Mouse (Mus musculus) heart, adult 18-20 months (tissue): ENCODE results near the gene Carmil2. TPM values are rescaled to one million over a fixed set of nuclear protein-coding genes. Genes with fewer than 3 reads are reported as not detected.

Experiments
- DNase-seq, 2 experiments: peaks; one replicate each; pipeline ENCODE4 v3.0.0; 2021 to 2022; ENCODE audit warnings: mixed read lengths in 1 of 2
- total RNA-seq, 2 experiments: library from RNA; stranded (reverse); gene quantifications; 2 replicates each; pipeline ENCODE4 v1.2.3; 2021

Carmil2 gene
- total RNA-seq, 2 experiments from 2014 or later: 0.12 to 1.1 TPM

DNA sequence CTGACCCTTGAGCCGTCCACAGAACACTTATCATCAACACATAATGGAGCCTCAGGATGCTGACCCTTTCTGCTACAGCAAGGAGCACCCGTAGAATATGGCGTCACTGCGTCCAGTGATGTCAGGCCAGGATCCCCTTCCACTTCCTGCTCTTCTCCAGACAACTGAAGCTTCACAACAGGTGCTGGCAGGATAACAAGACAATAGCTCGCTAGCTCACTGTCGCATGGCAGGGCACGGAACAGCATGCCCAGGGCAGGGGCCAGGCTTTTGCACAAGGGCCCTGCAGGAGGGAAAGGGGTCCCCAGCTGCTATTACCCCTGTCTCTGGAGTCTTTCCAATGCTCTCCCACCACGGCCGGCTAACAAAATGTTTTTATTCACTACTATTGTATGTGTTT, 36.8 kb downstream of the Carmil2 start:
- DNase-seq: no peak

DNA sequence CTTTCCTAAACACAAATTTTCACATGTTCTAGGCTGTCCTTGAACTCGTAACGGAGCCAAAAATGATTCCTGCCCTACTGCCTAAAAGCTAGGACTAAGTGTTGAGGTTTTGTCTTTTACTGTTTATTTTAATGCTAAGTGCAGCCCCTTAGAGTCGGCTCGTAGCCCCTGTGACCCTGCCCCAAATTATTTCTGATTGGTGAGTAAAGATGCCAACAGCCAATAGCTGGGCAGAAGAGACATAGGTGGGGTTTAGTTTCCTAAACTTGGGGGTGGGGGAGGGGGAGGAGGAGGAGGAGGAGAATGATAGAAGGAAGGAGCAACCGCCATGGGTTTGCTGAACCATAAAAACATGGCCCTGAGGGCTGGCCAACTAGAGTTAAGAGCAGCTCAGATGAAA, 39.7 kb downstream of the Carmil2 start:
- DNase-seq: no peak

DNA sequence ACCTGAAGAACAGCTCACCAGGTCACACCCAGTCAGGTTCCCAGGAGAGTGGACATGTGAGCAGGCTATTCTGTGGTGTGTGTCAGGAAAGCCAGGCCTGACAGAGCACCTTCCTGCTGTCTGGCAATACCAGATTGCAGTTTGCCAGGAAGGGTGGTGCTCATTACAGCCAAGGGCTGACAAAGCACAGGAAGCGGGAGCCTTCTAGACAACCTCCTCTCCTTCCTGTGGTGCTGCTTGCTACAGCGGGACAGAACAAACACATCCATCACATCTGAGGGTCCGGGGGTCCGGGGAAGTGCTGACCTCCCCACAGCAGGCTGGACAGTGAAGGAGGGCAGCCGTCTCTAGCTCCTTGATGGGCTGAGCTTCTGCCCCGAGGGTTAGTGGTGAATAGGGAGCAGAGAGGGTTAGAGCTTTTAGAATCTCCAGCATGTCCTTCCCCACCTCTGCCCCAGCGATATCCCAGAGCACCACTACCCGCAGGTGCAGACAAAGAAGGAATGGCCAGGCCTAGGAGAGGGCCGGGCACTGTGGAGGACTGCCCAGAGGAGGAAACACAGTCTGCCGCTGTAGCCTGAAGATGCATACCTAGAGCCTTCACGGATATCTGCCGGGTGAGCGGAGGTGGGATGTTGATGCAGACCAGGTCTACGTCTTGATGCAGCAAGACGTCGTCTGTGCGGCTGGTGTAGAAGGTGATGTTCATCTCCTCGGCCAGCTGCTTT, 41.5 kb downstream of the Carmil2 start:
- DNase-seq: peak; percentile 65 to 89

DNA sequence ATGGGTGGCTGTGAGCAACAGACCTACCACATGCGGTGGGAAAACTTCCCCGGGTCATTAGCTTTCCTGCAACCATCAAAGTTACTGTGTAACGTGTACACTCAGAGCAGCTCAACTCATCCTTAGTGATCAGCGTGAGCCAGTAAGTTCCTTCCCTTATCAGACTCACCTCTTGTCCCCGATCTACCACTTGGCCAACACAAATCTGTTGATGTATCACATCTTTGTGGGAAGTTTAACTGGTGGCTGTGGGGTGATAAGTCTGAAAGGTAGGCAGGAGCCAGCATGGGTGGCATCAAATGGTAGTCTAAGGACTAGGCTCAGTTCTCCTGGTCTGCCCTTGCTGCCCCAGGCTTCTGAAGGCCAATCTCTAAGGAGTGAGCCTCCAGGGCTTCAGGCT, 46.1 kb downstream of the Carmil2 start:
- no peak for DNase-seq

DNA sequence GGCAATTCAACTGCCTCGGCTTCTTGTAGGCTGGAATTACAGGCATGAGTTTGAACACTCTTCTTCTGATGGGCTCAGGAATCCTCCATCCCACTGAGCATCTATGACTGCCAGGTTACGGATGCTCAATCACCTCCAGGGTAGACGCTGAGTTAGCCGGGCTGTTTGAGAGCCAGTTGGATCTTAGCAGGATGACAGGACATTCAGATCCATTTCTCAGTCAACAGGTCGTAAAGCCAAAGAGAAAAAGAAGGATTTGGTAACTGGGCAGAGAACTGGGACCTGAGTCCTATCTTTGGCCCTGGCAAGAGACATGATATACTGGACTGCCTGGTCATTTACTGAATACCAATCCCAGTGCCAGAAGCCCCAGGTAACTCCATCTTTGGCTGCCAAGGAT, 53.1 kb downstream of the Carmil2 start:
- DNase-seq: no peak

DNA sequence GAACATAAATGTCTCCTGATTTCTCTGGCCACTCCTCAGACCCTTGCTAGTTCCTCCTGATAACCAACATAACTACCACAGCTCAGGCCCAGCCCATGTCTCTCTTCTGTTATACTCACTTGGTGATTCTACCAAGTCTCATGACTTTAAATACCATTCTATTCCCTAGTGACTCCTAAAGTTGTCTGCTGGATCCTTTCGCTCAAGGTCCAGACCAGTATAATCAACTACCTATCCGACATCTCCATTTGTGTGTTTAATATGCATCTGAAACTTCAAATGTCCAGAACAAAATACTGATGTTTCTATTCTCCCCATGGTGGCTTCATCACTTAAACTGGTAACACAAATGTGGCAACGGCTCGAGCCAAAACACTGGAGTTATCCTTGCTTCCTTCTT, 57.2 kb downstream of the Carmil2 start:
- DNase-seq: no peak

Other genes starting within 250 kb of the Carmil2 start
- 10 to 100 TPM; 38.0 to 41.4 TPM for gene Tppp3, start 214.7 kb upstream of the Carmil2 start, total RNA-seq
- gene Zdhhc1, start 189.4 kb upstream of the Carmil2 start, total RNA-seq: 10 to 100 TPM; 12.5 to 14.2 TPM
- under 1 TPM; 0.21 to 0.22 TPM for gene Hsd11b2, start 167.5 kb upstream of the Carmil2 start, total RNA-seq
- 10 to 100 TPM; 50.4 to 53.2 TPM for gene Atp6v0d1, start 120.2 kb upstream of the Carmil2 start, total RNA-seq
- 10 to 100 TPM; 40.1 to 42.6 TPM for gene Ripor1, start 81.0 kb upstream of the Carmil2 start, total RNA-seq
- 10 to 100 TPM; 39.9 to 40.9 TPM for gene Ctcf, start 49.7 kb upstream of the Carmil2 start, total RNA-seq
- gene Agrp, start 48.9 kb upstream of the Carmil2 start, total RNA-seq: not detected
- 10 to 100 TPM; 11.0 to 12.6 TPM for gene Acd, start 14.8 kb downstream of the Carmil2 start, total RNA-seq
- gene Pard6a, start 14.9 kb downstream of the Carmil2 start, total RNA-seq: 1 to 10 TPM; 7.3 to 7.8 TPM
- gene 4933405L10Rik, start 21.4 kb downstream of the Carmil2 start, total RNA-seq: not detected
- 1 to 10 TPM; 1.3 TPM for gene Enkd1, start 21.9 kb downstream of the Carmil2 start, total RNA-seq
- 1 to 10 TPM; 3.8 to 4.5 TPM for gene Gfod2, start 72.4 kb downstream of the Carmil2 start, total RNA-seq
- gene Ranbp10, start 141.1 kb downstream of the Carmil2 start, total RNA-seq: 10 to 100 TPM; 18.1 to 18.6 TPM
- not detected for gene Tsnaxip1, start 141.5 kb downstream of the Carmil2 start, total RNA-seq
- 1 to 10 TPM; 2.2 to 2.5 TPM for gene Cenpt, start 167.0 kb downstream of the Carmil2 start, total RNA-seq
- gene Thap11, start 168.9 kb downstream of the Carmil2 start, total RNA-seq: 10 to 100 TPM; 27.5 to 27.8 TPM
- gene Nutf2, start 174.3 kb downstream of the Carmil2 start, total RNA-seq: 10 to 100 TPM; 27.0 to 43.8 TPM
- 10 to 100 TPM; 23.0 to 25.7 TPM for gene Edc4, start 194.6 kb downstream of the Carmil2 start, total RNA-seq
- 1 to 10 TPM in 1 of 2 experiments, under 1 TPM in 1; 0.77 to 1.0 TPM for gene Nrn1l, start 207.3 kb downstream of the Carmil2 start, total RNA-seq
- 10 to 100 TPM; 15.6 to 18.1 TPM for gene Pskh1, start 214.2 kb downstream of the Carmil2 start, total RNA-seq
- not detected for gene Ctrl, start 247.6 kb downstream of the Carmil2 start, total RNA-seq